Mouse (Mus musculus) left cerebral cortex, adult 18-20 months (tissue): ENCODE results near the gene Fam207a. TPM values are rescaled to one million over a fixed set of nuclear protein-coding genes. Genes with fewer than 3 reads are reported as not detected.

Experiments
- DNase-seq, 2 experiments: peaks; one replicate each; pipeline ENCODE4 v3.0.0; 2021 to 2022; ENCODE audit warnings: low spot score in 2 of 2, mixed read lengths in 1 of 2
- long read RNA-seq, 2 experiments: library from polyadenylated mRNA; stranded (forward); transcript quantifications; one replicate each; pipeline ENCODE4 v2.0.0; 2021
- total RNA-seq, 2 experiments: library from RNA; stranded (reverse); gene quantifications; 2 replicates each; pipeline ENCODE4 v1.2.3; 2021

The Fam207a gene
- 10 to 100 TPM; 34.7 to 35.8 TPM for total RNA-seq
- long read RNA-seq, experiment 1, transcript Fam207a-201 (6 exons, 2,394 nt): major isoform, 46 of 67 reads
- long read RNA-seq, experiment 1, partial matches to known transcripts: 3 of 67 reads
- long read RNA-seq, experiment 1, other reads (novel, unspliced or antisense): 17 of 67 reads
- long read RNA-seq, experiment 2, transcript Fam207a-201 (6 exons, 2,394 nt): major isoform, 31 of 51 reads
- long read RNA-seq, experiment 2, partial matches to known transcripts: 2 of 51 reads
- long read RNA-seq, experiment 2, other reads (novel, unspliced or antisense): 18 of 51 reads

- peak; percentile 95 for DNase-seq
Measured at GRCm38 (mm10) chr10:77515385-77516348, at the start of gene Fam207a. Gene Fam207a, minus strand, starts transcription at chr10:77515785.

- no peak for DNase-seq
Measured at GRCm38 (mm10) chr10:77565005-77565404, 49.4 kb upstream of the Fam207a start.

GRCm38 (mm10) chr10:77561508-77561907 is 45.9 kb upstream of the Fam207a start:
- no peak for DNase-seq

- no peak for DNase-seq
Measured at GRCm38 (mm10) chr10:77560830-77561229, 45.2 kb upstream of the Fam207a start.

- DNase-seq: no peak
Measured at GRCm38 (mm10) chr10:77560090-77560489, 44.5 kb upstream of the Fam207a start.

- DNase-seq: no peak
Measured at GRCm38 (mm10) chr10:77557641-77558040, 42.1 kb upstream of the Fam207a start.

GRCm38 (mm10) chr10:77556631-77557030 is 41.0 kb upstream of the Fam207a start:
- DNase-seq: no peak

GRCm38 (mm10) chr10:77554918-77555317 is 39.3 kb upstream of the Fam207a start:
- no peak for DNase-seq

- no peak for DNase-seq
Measured at GRCm38 (mm10) chr10:77553285-77553684, 37.7 kb upstream of the Fam207a start.

GRCm38 (mm10) chr10:77552162-77552561 is 36.6 kb upstream of the Fam207a start:
- DNase-seq: no peak

GRCm38 (mm10) chr10:77550874-77551273 is 35.3 kb upstream of the Fam207a start:
- no peak for DNase-seq

GRCm38 (mm10) chr10:77548576-77548975 is 33.0 kb upstream of the Fam207a start:
- no peak for DNase-seq

- DNase-seq: peak; percentile 75 to 79
Measured at GRCm38 (mm10) chr10:77544916-77545315, 29.3 kb upstream of the Fam207a start.

- peak in 1 of 2 experiments; percentile 21 for DNase-seq
Measured at GRCm38 (mm10) chr10:77543226-77543625, 27.6 kb upstream of the Fam207a start.

GRCm38 (mm10) chr10:77541864-77542666 is 26.5 kb upstream of the Fam207a start:
- no peak for DNase-seq

GRCm38 (mm10) chr10:77540576-77541102 is 25.1 kb upstream of the Fam207a start:
- DNase-seq: no peak

- no peak for DNase-seq
Measured at GRCm38 (mm10) chr10:77539320-77539945, 23.8 kb upstream of the Fam207a start.

- no peak for DNase-seq
Measured at GRCm38 (mm10) chr10:77537215-77538209, 21.9 kb upstream of the Fam207a start.

- no peak for DNase-seq
Measured at GRCm38 (mm10) chr10:77536727-77537126, 21.1 kb upstream of the Fam207a start.
